Mouse (Mus musculus) T-helper 17 cell (primary cell): Measurements from ENCODE around the gene Tpbgl.

Source experiments
- in situ Hi-C, 2 experiments: fragments of 300-600 bp; cut with MboI, MseI; formaldehyde crosslinking; loops; 1 replicate in 1 of 2; 2 replicates in 1 of 2; pipeline ENCODE4 v1.15.1; 2025; ENCODE audit warnings: high pct_unique_total_duplicates in 2 of 2

Tpbgl gene

DNA sequence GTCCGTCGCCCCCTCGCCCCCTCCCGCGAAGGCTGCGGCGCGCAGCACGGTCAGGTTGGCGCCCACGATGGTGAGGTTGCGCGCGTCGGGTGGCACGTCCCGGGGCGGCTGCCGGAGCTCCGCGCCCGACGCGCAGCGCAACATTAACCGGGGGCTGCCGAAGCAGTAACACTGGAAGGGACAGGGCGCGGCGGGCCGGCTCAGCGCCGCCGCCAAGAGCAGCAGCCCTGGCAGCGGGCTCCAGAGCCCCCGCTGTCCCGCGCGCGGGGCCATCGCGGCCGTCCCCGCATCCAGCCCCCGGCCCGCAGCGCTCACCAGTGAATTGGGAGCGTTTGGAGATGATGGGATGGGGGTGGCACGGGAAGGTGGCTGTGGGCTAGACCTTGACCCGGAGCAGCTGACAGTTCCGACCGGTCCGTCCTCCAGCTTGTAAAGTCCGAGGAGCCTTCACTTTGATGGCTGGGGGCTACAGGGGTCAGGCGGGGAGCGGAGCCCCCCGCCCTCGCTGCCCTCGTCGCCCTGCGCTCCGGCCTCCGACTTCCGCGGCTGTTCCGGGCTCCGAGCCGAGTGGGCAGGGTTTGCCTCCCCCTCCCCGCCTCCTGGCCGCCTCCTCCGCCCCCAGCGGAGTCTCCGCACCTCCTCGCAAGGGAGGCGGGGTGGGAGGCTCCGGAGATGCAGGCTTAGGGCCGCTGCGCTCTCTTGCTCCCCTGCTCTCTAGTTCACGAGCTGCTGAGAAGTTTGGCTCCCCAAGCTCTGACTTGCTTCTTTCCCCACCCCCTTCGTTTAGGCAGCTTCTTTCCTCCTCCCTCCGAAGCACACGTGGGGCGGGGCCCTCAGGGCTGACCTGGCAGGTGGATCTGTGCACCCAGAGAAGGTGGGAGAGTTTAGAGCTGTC, at the start of gene Tpbgl:
TSS of gene Tpbgl (minus strand) at position 728 of the 895 bp plus-strand sequence.
- in situ Hi-C loops, result loop anchor here in 1 of 2 experiments (5.0 kb wide), 1 partner anchor 571 kb away; no protein-coding TSS in a partner anchor

DNA sequence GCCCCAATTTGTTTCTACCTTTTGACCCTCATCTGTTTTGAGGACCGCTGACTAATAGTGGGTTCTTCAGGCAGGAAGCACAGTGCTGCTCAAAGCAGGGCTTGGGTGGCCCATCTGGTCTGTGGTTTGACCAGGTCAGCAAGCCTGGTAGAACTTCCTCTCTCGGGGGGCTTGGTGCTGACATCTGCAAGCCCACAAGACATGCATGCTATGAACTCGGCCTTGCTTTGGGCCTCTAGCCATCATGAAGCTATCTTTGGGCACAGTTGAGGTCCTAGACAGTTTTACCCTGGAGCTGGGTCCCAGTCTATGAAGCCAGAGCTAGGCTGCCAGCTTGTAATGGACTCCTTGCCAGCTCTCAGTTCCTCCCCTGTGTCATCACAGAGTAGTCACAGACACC, 48.0 kb upstream of the Tpbgl start:
- in situ Hi-C loops, result loop anchor here in 1 of 2 experiments (25.0 kb wide), 1 partner anchor 212 kb away; no protein-coding TSS in a partner anchor

DNA sequence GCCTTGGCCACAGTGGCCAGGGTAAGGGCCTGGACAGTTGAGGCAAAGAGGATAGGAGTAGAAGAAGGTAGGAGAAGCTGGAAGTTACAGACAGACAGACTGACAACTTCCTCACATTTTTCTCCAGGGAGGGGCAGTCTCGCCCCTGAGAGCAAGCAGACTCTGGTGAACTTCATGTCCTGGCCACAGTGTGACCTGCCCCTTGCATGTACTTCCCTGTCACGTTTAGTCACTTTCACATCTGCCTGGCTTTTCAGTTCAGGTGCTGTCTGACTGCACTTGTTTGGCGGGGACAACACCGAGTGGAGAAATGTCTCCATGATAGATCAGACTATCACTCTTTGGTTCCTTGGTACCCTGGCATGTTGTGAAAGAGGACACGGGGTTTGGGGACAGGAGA, 47.3 kb upstream of the Tpbgl start:
- in situ Hi-C loops, result loop anchor here in 1 of 2 experiments (25.0 kb wide), 1 partner anchor 213 kb away; no protein-coding TSS in a partner anchor

GRCm38 (mm10) chr7:99673188-99673587, 46.3 kb upstream of the Tpbgl start:
- in situ Hi-C loops, result loop anchor here in 1 of 2 experiments (25.0 kb wide), 1 partner anchor 214 kb away; no protein-coding TSS in a partner anchor

DNA sequence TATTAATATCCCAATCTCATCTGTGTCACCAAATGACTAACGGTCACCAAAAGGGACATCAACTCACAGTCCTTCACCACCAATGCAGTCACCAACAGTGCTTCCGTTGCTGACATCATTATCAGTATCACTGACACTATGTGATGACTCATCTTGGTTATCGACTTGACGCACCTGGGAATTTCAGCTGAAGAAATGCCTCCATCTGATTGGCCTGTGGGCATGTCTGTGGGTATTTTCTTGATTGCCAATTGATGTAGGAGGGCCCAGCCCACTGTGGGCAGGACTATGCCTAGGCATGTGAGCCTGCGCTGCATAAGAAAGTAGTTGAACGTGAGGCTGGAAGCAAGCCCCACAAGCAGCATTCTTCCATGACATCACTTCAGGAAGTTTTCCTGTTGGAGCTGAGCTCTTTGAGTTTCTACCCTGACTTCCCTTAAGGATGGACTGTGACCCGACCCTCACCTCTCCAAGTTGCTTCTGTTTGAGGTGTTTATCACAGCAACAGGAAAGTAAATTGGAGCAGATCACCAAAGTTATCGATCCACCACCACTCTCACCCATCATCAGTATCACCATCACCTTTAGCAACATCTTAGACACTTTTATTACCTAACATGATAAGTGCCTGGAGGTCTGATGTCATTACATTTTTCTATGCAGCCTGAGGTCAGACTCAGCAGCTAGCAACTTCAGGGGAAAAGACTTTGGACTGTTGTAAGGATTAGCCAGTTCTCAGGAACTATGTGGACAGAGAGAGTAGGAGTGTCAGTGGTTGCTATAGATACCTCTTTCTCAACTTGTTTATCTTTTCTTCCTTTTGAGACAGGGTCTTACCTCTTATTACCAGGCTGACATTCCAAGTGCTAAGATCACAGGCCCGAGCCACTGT, 44.9 kb upstream of the Tpbgl start:
- in situ Hi-C loops, result loop anchor here in 1 of 2 experiments (25.0 kb wide), 1 partner anchor 216 kb away; no protein-coding TSS in a partner anchor

DNA sequence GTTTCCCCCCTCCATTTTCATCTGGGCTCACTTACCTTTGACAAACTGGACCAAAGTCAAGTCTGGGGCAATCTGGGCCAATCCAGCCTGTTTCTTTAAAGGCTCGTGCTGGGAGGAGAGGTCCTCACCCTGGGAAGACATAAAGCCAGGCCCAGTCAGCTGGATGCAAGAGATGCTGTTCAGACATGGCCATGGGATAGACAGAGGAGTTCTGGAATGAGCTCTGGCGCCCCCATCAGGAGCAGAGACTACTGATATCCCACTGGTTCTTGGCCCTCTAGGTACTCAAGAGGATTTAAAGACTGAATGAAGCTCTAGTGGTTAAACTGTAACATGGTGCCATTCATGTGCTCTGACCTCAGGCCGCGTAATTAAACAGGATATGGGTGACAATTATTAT, 44.0 kb upstream of the Tpbgl start:
- in situ Hi-C loops, result loop anchor here in 1 of 2 experiments (25.0 kb wide), 1 partner anchor 216 kb away; no protein-coding TSS in a partner anchor

DNA sequence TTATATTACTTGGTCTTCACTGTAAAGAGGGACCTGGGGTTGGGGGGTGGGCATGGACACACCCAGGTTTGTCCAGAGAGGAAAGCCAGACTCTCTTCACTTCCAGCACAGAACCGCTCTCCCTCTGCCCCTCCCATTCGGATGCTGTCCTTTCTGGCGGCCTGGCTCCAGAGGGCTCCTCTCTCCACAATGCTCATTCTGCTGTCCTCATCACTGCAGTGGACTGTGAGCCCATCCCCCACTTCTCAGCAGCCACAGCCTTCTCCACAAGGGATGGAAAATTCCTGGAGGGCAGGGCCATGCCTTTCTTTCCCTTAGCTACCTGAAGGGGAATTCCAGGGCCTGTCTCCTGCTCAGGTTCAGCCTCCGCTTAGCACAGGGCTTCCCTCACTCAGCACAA, 41.9 kb upstream of the Tpbgl start:
- in situ Hi-C loops, result loop anchor here in 1 of 2 experiments (25.0 kb wide), 1 partner anchor 218 kb away; no protein-coding TSS in a partner anchor

DNA sequence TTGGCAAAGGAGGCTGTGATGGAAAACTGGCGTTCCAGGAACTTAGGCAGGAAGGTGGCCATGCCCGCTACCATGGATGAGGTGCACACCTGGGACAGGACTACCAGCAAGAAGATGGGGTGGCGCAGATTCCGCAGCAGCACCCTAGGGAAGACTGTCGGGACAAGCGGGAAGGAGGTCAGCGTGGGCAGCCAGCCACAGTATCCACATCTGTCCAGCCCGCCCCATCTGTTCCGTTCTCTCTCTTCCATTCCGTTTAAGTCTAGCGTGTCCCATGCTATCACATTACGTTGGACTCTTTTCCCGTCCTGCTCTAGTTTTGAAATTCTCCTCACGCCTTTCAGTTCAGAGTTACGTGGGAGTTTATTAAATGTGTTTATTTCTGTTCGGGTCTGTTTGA, 40.2 kb upstream of the Tpbgl start:
- in situ Hi-C loops, result loop anchor here in 1 of 2 experiments (25.0 kb wide), 1 partner anchor 220 kb away; no protein-coding TSS in a partner anchor

DNA sequence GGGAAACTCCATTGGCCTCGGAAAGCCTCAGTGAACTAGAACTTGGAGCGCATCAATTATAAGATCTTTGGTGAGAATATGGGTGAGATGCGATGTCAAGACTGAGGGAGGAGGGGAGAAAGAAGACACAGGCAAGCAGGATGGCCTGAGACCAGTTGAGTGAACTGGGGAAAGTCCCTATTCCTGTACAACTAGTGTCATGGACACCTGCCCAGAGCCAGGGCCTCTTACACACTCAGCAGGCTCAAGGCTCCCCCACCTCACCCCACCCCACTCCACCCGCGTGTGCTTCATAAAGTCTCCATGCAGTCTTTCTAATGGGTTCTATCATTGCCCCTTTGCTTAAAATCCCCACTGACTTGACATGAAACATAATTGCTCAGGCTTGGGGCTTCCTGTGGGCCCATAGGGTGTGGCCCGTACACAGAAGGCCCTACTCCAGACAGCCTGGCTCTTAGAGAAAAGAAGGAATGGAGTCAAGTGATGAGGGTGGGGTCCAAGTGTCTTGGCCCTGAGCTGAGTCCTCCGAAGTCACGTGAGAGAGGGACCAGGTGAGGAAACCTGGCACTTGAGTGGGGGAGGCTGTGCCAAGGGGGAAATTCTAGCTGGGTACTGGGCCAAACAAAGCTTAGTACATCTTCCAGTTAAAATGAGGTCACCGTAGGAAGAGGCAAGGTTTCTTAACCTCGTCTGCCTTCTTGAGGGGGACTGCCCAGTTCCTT, 39.0 kb upstream of the Tpbgl start:
- in situ Hi-C loops, result loop anchor here in 1 of 2 experiments (25.0 kb wide), 1 partner anchor 221 kb away; no protein-coding TSS in a partner anchor

DNA sequence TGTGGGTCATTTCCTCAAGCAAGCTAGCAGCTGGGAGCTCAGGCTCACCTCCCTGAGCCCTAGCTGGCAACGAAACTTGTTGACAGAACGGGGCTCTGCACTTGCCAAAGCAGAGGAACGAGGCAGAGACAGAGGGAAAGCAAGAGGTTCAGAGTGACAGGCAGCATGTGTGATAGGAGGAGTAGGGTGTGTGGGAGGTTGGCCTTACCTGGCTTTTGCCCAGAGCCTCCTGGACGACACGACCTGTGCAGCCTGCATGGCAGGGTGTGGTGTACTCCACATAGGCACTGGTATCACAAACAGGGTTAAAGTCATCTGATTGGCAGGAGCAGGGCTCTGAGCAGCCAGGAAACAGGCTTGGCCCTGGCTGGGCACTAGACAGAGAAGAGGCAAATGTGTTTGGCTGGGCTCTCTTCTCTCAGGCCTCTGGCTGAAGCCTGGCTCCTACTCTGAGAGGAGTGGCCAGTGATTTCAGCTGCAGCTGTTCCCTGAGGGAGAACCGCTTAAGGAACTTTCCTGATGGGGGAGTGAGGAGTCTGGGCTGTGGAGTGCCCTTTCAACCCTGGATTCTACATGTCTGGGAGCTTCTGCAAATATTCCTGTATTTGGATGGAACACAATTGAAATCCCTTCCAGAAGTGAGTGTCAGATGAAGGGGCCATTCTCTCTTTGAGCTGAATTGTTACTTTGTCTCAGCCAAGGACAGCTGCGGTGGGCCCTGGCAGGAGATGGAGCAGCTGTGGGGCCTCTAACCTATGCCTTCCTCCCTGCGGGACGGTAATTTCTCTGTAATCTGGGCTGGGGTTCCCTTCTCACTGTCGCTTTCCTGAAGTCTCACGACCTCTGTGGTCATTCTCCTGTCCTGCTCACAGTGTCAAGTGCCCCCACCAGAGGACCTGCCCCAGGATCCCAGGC, 37.9 kb upstream of the Tpbgl start:
- in situ Hi-C loops, result loop anchor here (5.0 to 25.0 kb wide), 3 partner anchors 132 to 222 kb away; no protein-coding TSS in a partner anchor

DNA sequence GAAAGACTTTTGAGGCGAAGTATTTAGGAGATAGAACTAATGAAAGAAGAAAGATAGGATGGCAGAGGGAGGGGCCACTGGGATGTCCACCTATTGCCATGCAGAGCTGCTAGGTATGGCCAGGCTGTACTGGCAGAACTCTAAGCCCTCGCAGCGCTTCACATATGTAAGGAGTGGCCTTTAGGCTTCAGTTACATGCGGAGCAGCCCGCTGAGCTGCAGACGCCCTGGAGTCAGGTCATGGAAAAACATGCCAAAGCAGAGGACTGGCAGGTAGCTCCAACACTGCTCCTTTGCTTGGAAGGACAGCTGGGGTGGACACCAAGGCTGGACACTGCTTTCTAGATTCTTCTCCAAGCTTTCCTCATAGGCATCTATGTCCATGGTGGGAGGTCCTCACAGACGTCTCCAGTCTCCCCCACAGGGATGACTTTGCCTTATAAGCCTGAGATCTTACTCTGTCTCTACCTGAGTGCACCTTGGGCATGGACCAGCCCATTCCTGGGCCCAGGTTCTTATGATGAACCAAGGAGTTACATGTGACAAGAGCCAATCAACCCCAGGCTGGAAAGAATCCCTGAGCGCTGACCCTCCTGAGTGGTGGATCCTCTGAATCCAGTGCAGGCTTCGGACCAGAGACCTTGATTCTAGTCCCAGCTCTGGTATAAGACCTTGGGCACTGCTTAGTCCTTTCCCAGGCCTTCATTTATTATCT, 36.8 kb upstream of the Tpbgl start:
- in situ Hi-C loops, result loop anchor here (5.0 to 25.0 kb wide), 3 partner anchors 134 to 224 kb away; no protein-coding TSS in a partner anchor

- in situ Hi-C loops, result loop anchor here (5.0 to 25.0 kb wide), 3 partner anchors 135 to 225 kb away; no protein-coding TSS in a partner anchor
Measured at GRCm38 (mm10) chr7:99662311-99662710, 35.4 kb upstream of the Tpbgl start.

- in situ Hi-C loops, result loop anchor here (5.0 to 25.0 kb wide), 3 partner anchors 136 to 226 kb away; no protein-coding TSS in a partner anchor
Measured at GRCm38 (mm10) chr7:99661571-99662230, 34.8 kb upstream of the Tpbgl start.

GRCm38 (mm10) chr7:99661071-99661470, 34.2 kb upstream of the Tpbgl start:
- in situ Hi-C loops, result loop anchor here (5.0 to 25.0 kb wide), 3 partner anchors 136 to 226 kb away; no protein-coding TSS in a partner anchor

DNA sequence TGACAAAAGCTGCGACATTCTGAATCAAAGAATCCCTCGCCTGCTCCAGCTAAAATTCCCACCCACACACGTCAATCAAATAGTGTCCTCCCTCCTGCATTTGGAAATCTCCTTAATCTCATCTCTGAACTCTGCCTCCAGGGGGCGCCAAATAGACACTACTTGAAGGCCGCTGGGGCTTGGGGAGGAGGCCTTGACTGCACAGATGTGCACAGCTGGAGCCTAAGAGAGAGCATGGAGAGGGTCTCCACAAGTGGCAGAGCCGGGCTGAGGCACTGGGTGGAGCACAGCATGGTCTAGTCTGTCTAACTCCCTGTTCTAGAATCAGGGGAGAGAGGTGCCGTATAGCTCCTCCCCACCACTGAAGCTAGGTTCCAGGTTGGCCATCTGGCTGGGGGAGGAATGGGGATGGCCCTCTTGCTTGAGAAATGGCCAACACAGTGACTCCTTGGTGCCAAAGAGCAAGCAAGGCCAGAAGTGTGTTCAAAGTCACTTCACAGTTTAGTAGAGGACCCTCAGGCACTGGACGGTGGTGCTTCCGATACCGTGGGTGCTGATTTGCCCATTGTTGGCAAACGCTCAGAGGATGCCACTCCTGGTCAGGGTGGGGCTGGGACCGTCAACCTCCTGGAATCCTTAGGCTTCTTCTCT, 32.6 kb upstream of the Tpbgl start:
- in situ Hi-C loops, result loop anchor here (5.0 to 25.0 kb wide), 3 partner anchors 138 to 228 kb away; no protein-coding TSS in a partner anchor

- in situ Hi-C loops, result loop anchor here in 1 of 2 experiments (25.0 kb wide), 1 partner anchor 233 kb away; no protein-coding TSS in a partner anchor
Measured at GRCm38 (mm10) chr7:99654244-99654643, 27.3 kb upstream of the Tpbgl start.

DNA sequence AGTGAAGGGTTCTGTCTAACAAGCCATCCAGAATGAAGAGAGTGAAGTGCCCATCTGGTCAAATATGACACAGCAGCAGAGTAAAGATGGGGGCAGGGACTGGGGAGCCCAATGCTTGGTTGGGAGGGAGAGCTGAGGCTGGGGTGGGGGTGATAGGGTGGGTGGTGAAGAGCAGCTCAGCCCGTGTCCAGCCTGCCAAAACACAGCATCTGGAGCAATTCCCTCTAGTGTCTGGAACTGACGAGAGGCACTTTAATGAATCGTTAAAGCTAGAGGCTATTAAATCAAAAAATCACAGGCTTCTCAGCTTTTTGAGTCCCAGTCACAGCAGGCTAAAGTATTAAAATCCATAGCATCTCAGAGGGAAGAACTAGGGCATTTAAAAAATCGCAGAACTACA, 22.7 kb upstream of the Tpbgl start:
- in situ Hi-C loops, result no loop called here
